In the genomic region with DNA sequence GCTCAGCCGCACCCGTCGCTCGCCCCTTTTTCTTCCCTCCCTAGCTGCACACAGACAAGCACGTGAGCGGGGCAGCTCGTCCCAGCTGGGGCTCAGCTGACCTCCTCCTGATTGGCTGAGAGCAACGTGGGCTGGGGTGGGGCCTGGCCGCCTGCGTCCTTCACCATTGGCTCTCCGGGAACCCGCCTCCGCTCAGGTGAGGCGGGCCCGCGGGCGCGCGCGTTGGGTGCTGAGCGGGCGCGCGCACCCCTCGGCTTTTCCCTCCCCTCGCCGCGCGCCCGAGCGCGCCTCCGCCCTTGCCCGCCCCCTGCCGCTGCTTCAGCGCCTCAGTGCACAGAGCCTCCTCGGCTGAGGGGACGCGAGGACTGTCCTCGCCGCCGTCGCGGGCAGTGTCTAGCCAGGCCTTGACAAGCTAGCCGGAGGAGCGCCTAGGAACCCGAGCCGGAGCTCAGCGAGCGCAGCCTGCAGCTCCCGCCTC, we compare ENCODE assay signal across 8 mouse cellular contexts. TPM values are rescaled to one million over a fixed set of nuclear protein-coding genes. Genes with fewer than 3 reads are reported as not detected.
DNase-seq lines count a peak whose midpoint lies in the region; ATAC-seq and TF ChIP-seq lines count a peak whose summit lies in the region.

No protein-coding gene starts in this region.

- peak; percentile 89 for ATAC-seq in activated CD4-positive, CD25-positive, alpha-beta regulatory T cell, adult 4 months
- peak; percentile 94 for ATAC-seq in megakaryocyte progenitor cell, adult 5-6 weeks (replicated peaks; ENCODE audit: poor library complexity)

- no peak for TF ChIP-seq CTCF in cortical plate, adult 2 months (IDR thresholded peaks at IDR 0.05; ENCODE audit: extremely low read depth, insufficient read depth, low read length)

- peaks cover 2% of the 10 kb centered on the region; the same call in 1 of the 2 replicates for H3K4me1 ChIP-seq in cortical plate, adult 2 months (ENCODE audit: control insufficient read depth, insufficient read depth, low read length)

- peak overlapping the region; percentile 83 for H3K27ac ChIP-seq in cortical plate, adult 2 months (ENCODE audit: insufficient read depth, low read length)

- TF ChIP-seq POLR2A in cortical plate, adult 2 months (IDR thresholded peaks at IDR 0.05; ENCODE audit: extremely low read depth, insufficient read depth, low read length): peak; percentile 74

- DNase-seq in gastrocnemius, adult 8-10 months (ENCODE audit: low spot score in 2 of 2): peak; percentile 97 to 98
- peak; percentile 98 for DNase-seq in induced T-regulatory cell, adult 2 months (ENCODE audit: low read depth)
- peak; percentile 95 to 96 for DNase-seq in left cerebral cortex, adult 9 months (ENCODE audit: low spot score in 2 of 2)
- peak; percentile 96 for DNase-seq in right cerebral cortex, postnatal 14 days
- peak; percentile 93 to 98 for DNase-seq in urinary bladder, postnatal 36 days (ENCODE audit: low spot score in 2 of 2)

- H3K4me3 ChIP-seq in cortical plate, adult 2 months (ENCODE audit: insufficient read depth, low read length): peak overlapping the region; percentile 42

RNA-seq across cellular contexts. Expression of gene Hif1a, which starts 6.5 kb away (rescaled TPM):
- polyA plus RNA-seq in activated CD4-positive, CD25-positive, alpha-beta regulatory T cell, adult 4 months (2017; shearing (Covaris generic)): 10 to 100 TPM; 65.7 to 77.4 TPM
- 35.9 and 36.2 TPM in 2 replicates for polyA plus RNA-seq in cortical plate, adult 2 months (2012; rRNA removed)
- 10 to 100 TPM; 13.1 to 16.9 (median 13.7) TPM for total RNA-seq in gastrocnemius, adult 8-10 months (2022)
- 62.5 and 65.0 TPM in 2 replicates for total RNA-seq in megakaryocyte progenitor cell, adult 5-6 weeks (2015)
- total RNA-seq in megakaryocyte progenitor cell, adult 5-6 weeks (2017): 67.8 and 69.3 TPM in 2 replicates

RNA-seq across cellular contexts. Expression of gene Gm49321, which starts 29.7 kb away (rescaled TPM):
- 10 to 100 TPM; 10.8 to 21.0 TPM for polyA plus RNA-seq in activated CD4-positive, CD25-positive, alpha-beta regulatory T cell, adult 4 months (2017; shearing (Covaris generic))
- not detected in 2 replicates for polyA plus RNA-seq in cortical plate, adult 2 months (2012; rRNA removed)
- total RNA-seq in gastrocnemius, adult 8-10 months (2022): 1 to 10 TPM; 2.5 to 3.7 (median 3.3) TPM
- 1.5 and 4.2 TPM in 2 replicates for total RNA-seq in megakaryocyte progenitor cell, adult 5-6 weeks (2015)
- not detected in 2 replicates for total RNA-seq in megakaryocyte progenitor cell, adult 5-6 weeks (2017)

RNA-seq across cellular contexts. Expression of gene Snapc1, which starts 56.6 kb away (rescaled TPM):
- polyA plus RNA-seq in activated CD4-positive, CD25-positive, alpha-beta regulatory T cell, adult 4 months (2017; shearing (Covaris generic)): 10 to 100 TPM; 13.3 to 21.9 TPM
- 31.3 and 32.0 TPM in 2 replicates for polyA plus RNA-seq in cortical plate, adult 2 months (2012; rRNA removed)
- total RNA-seq in gastrocnemius, adult 8-10 months (2022): 1 to 10 TPM; 3.2 to 6.3 (median 4.6) TPM
- total RNA-seq in megakaryocyte progenitor cell, adult 5-6 weeks (2015): 6.4 and 8.7 TPM in 2 replicates
- 13.4 and 13.5 TPM in 2 replicates for total RNA-seq in megakaryocyte progenitor cell, adult 5-6 weeks (2017)

Comparison
In these comparisons a context has a peak if more than half of its experiments do, and no peak if none do; other contexts are left out.
1. Peak in every context shown above with its lines: DNase-seq, ATAC-seq, H3K4me3 ChIP-seq and H3K27ac ChIP-seq.